Mouse (Mus musculus) C2C12 (cell line): ENCODE data around the gene Zfhx3.

Experiments
- CEBPB ChIP-seq: IDR thresholded peaks from one replicate; pipeline ENCODE4 v1.6.1; 2011; ENCODE audit warnings: low read depth, mild to moderate bottlenecking, control low read depth, moderate library complexity
- CTCF ChIP-seq: IDR thresholded peaks from one replicate; pipeline ENCODE4 v1.5.1; 2011; ENCODE audit not compliant: control insufficient read depth, insufficient read depth, insufficient read length
- MAX ChIP-seq: IDR thresholded peaks from one replicate; pipeline ENCODE4 v1.6.1; 2011; ENCODE audit warnings: mild to moderate bottlenecking, control low read depth
- MYOG ChIP-seq: IDR thresholded peaks from one replicate; pipeline ENCODE4 v1.6.1; 2011; ENCODE audit not compliant: control insufficient read depth, insufficient read length; ENCODE audit errors: extremely low read depth
- USF1 ChIP-seq: IDR thresholded peaks from one replicate; pipeline ENCODE4 v1.6.1; 2011; ENCODE audit warnings: low read depth, mild to moderate bottlenecking, control low read depth, moderate library complexity

- TF ChIP-seq CTCF (no peak), MAX (no peak), MYOG (no peak), CEBPB (no peak), USF1 (no peak)
Measured at GRCm38 (mm10) chr8:108625571-108626120, 683.2 kb downstream of the Zfhx3 start.
